Mouse (Mus musculus) erythroid progenitor cell, adult 5-6 weeks (primary cell): ENCODE data around the gene Gm38119. TPM values are rescaled to one million over a fixed set of nuclear protein-coding genes. Genes with fewer than 3 reads are reported as not detected.

Source experiments
- ATAC-seq: replicated peaks from 2 replicates; pipeline ENCODE4 v1.8.0; 2016; ENCODE audit warnings: moderate number of reproducible peaks, mild to moderate bottlenecking, moderate TSS enrichment, inconsistent platforms; ENCODE audit not compliant: poor library complexity, low FRiP score, severe bottlenecking
- total RNA-seq, 2 experiments: library from RNA; stranded (forward) in 1 of 2; stranded (reverse) in 1 of 2; fragments of 150-400 nt in 1 of 2; fragments of 186-747, 209-891 nt in 1 of 2; gene quantifications; 2 replicates each; pipeline versions ENCODE4 v1.2.3 to v1.2.4; 2015 to 2017; ENCODE audit warnings: low replicate concordance in 2 of 2

Gene Gm38119
- total RNA-seq (2015; ENCODE audit: low replicate concordance) (not detected in 2 replicates), total RNA-seq (2017; ENCODE audit: low replicate concordance) (not detected in 2 replicates)

GRCm38 (mm10) chr3:92738996-92739395, at the start of gene Gm38119:
Gm38119 (minus strand) TSS chr3:92739096.
- ATAC-seq: no peak

- ATAC-seq: no peak
These were observed 39.9 kb upstream of the Gm38119 start, which contains the start of gene Lce1i for GRCm38 (mm10) chr3:92778799-92779198. Lce1i (minus strand) TSS chr3:92778899.

GRCm38 (mm10) chr3:92771573-92771972, 32.7 kb upstream of the Gm38119 start:
- no peak for ATAC-seq

GRCm38 (mm10) chr3:92764965-92765364, 26.1 kb upstream of the Gm38119 start, which contains the start of gene Lce1h:
Lce1h (minus strand) TSS chr3:92765065.
- ATAC-seq: no peak

- no peak for ATAC-seq
These were observed 14.3 kb upstream of the Gm38119 start for GRCm38 (mm10) chr3:92753197-92753596.

GRCm38 (mm10) chr3:92752238-92752637, 13.3 kb upstream of the Gm38119 start, which contains the start of gene Lce1g:
Lce1g (minus strand) TSS chr3:92752338.
- no peak for ATAC-seq

GRCm38 (mm10) chr3:92722631-92723030, 16.3 kb downstream of the Gm38119 start:
- no peak for ATAC-seq

- no peak for ATAC-seq
These were observed 18.6 kb downstream of the Gm38119 start, which contains the start of gene Lce1f for GRCm38 (mm10) chr3:92720250-92720649. Lce1f (minus strand) TSS chr3:92720350.

GRCm38 (mm10) chr3:92715122-92715521, 23.8 kb downstream of the Gm38119 start:
- no peak for ATAC-seq

- ATAC-seq: no peak
These were observed 29.9 kb downstream of the Gm38119 start, which contains the start of gene Lce1e for GRCm38 (mm10) chr3:92708974-92709373. Lce1e (minus strand) TSS chr3:92709074.

- no peak for ATAC-seq
These were observed 44.3 kb downstream of the Gm38119 start for GRCm38 (mm10) chr3:92694613-92695012.

GRCm38 (mm10) chr3:92691688-92692087, 47.2 kb downstream of the Gm38119 start:
- no peak for ATAC-seq

GRCm38 (mm10) chr3:92689154-92689553, 49.7 kb downstream of the Gm38119 start:
- ATAC-seq: peak; percentile 88

Other genes starting within 250 kb of the Gm38119 start
- not detected in 2 replicates for gene Sprr4, start 238.6 kb downstream of the Gm38119 start, total RNA-seq (2015; ENCODE audit: low replicate concordance)
- not detected in 2 replicates for gene Sprr4, start 238.6 kb downstream of the Gm38119 start, total RNA-seq (2017; ENCODE audit: low replicate concordance)
- not detected in 2 replicates for gene 2310046K23Rik, start 204.6 kb downstream of the Gm38119 start, total RNA-seq (2015; ENCODE audit: low replicate concordance)
- gene 2310046K23Rik, start 204.6 kb downstream of the Gm38119 start, total RNA-seq (2017; ENCODE audit: low replicate concordance): not detected in 2 replicates
- not detected in 2 replicates for gene Ivl, start 165.4 kb downstream of the Gm38119 start, total RNA-seq (2015; ENCODE audit: low replicate concordance)
- 0.39 TPM in 1 of 2 replicates, not detected in the other for gene Ivl, start 165.4 kb downstream of the Gm38119 start, total RNA-seq (2017; ENCODE audit: low replicate concordance)
- not detected in 2 replicates for gene Smcp, start 150.1 kb downstream of the Gm38119 start, total RNA-seq (2015; ENCODE audit: low replicate concordance)
- gene Smcp, start 150.1 kb downstream of the Gm38119 start, total RNA-seq (2017; ENCODE audit: low replicate concordance): not detected in 2 replicates
- gene 2210017I01Rik, start 131.6 kb downstream of the Gm38119 start, total RNA-seq (2015; ENCODE audit: low replicate concordance): not detected in 2 replicates
- not detected in 2 replicates for gene 2210017I01Rik, start 131.6 kb downstream of the Gm38119 start, total RNA-seq (2017; ENCODE audit: low replicate concordance)
- gene Lce6a, start 117.4 kb downstream of the Gm38119 start, total RNA-seq (2015; ENCODE audit: low replicate concordance): not detected in 2 replicates
- gene Lce6a, start 117.4 kb downstream of the Gm38119 start, total RNA-seq (2017; ENCODE audit: low replicate concordance): not detected in 2 replicates
- gene Lce1a1, start 90.8 kb downstream of the Gm38119 start, total RNA-seq (2015; ENCODE audit: low replicate concordance): not detected in 2 replicates
- gene Lce1a1, start 90.8 kb downstream of the Gm38119 start, total RNA-seq (2017; ENCODE audit: low replicate concordance): not detected in 2 replicates
- not detected in 2 replicates for gene Lce1b, start 82.2 kb downstream of the Gm38119 start, total RNA-seq (2015; ENCODE audit: low replicate concordance)
- not detected in 2 replicates for gene Lce1b, start 82.2 kb downstream of the Gm38119 start, total RNA-seq (2017; ENCODE audit: low replicate concordance)
- not detected in 2 replicates for gene Lce1a2, start 68.8 kb downstream of the Gm38119 start, total RNA-seq (2015; ENCODE audit: low replicate concordance)
- gene Lce1a2, start 68.8 kb downstream of the Gm38119 start, total RNA-seq (2017; ENCODE audit: low replicate concordance): not detected in 2 replicates
- gene Lce1c, start 59.8 kb downstream of the Gm38119 start, total RNA-seq (2015; ENCODE audit: low replicate concordance): not detected in 2 replicates
- gene Lce1c, start 59.8 kb downstream of the Gm38119 start, total RNA-seq (2017; ENCODE audit: low replicate concordance): not detected in 2 replicates
- gene Lce1d, start 51.9 kb downstream of the Gm38119 start, total RNA-seq (2015; ENCODE audit: low replicate concordance): not detected in 2 replicates
- not detected in 2 replicates for gene Lce1d, start 51.9 kb downstream of the Gm38119 start, total RNA-seq (2017; ENCODE audit: low replicate concordance)
- not detected in 2 replicates for gene Lce1e, start 30.0 kb downstream of the Gm38119 start, total RNA-seq (2015; ENCODE audit: low replicate concordance)
- gene Lce1e, start 30.0 kb downstream of the Gm38119 start, total RNA-seq (2017; ENCODE audit: low replicate concordance): not detected in 2 replicates
- gene Lce1f, start 18.7 kb downstream of the Gm38119 start, total RNA-seq (2015; ENCODE audit: low replicate concordance): not detected in 2 replicates
- gene Lce1f, start 18.7 kb downstream of the Gm38119 start, total RNA-seq (2017; ENCODE audit: low replicate concordance): not detected in 2 replicates
- not detected in 2 replicates for gene Lce1g, start 13.2 kb upstream of the Gm38119 start, total RNA-seq (2015; ENCODE audit: low replicate concordance)
- not detected in 2 replicates for gene Lce1g, start 13.2 kb upstream of the Gm38119 start, total RNA-seq (2017; ENCODE audit: low replicate concordance)
- gene Lce1h, start 26.0 kb upstream of the Gm38119 start, total RNA-seq (2015; ENCODE audit: low replicate concordance): not detected in 2 replicates
- gene Lce1h, start 26.0 kb upstream of the Gm38119 start, total RNA-seq (2017; ENCODE audit: low replicate concordance): not detected in 2 replicates
- gene Lce1i, start 39.8 kb upstream of the Gm38119 start, total RNA-seq (2015; ENCODE audit: low replicate concordance): not detected in 2 replicates
- not detected in 2 replicates for gene Lce1i, start 39.8 kb upstream of the Gm38119 start, total RNA-seq (2017; ENCODE audit: low replicate concordance)
- gene Lce1j, start 51.4 kb upstream of the Gm38119 start, total RNA-seq (2015; ENCODE audit: low replicate concordance): not detected in 2 replicates
- not detected in 2 replicates for gene Lce1j, start 51.4 kb upstream of the Gm38119 start, total RNA-seq (2017; ENCODE audit: low replicate concordance)
- not detected in 2 replicates for gene Lce1k, start 68.8 kb upstream of the Gm38119 start, total RNA-seq (2015; ENCODE audit: low replicate concordance)
- gene Lce1k, start 68.8 kb upstream of the Gm38119 start, total RNA-seq (2017; ENCODE audit: low replicate concordance): not detected in 2 replicates
- not detected in 2 replicates for gene Kprp, start 88.2 kb upstream of the Gm38119 start, total RNA-seq (2015; ENCODE audit: low replicate concordance)
- gene Kprp, start 88.2 kb upstream of the Gm38119 start, total RNA-seq (2017; ENCODE audit: low replicate concordance): not detected in 2 replicates
- not detected in 2 replicates for gene Lce1l, start 112.2 kb upstream of the Gm38119 start, total RNA-seq (2015; ENCODE audit: low replicate concordance)
- not detected in 2 replicates for gene Lce1l, start 112.2 kb upstream of the Gm38119 start, total RNA-seq (2017; ENCODE audit: low replicate concordance)
- gene 2310050C09Rik, start 131.1 kb upstream of the Gm38119 start, total RNA-seq (2015; ENCODE audit: low replicate concordance): not detected in 2 replicates
- gene 2310050C09Rik, start 131.1 kb upstream of the Gm38119 start, total RNA-seq (2017; ENCODE audit: low replicate concordance): not detected in 2 replicates
- gene Lce3a, start 187.1 kb upstream of the Gm38119 start, total RNA-seq (2015; ENCODE audit: low replicate concordance): not detected in 2 replicates
- gene Lce3a, start 187.1 kb upstream of the Gm38119 start, total RNA-seq (2017; ENCODE audit: low replicate concordance): not detected in 2 replicates
- not detected in 2 replicates for gene Lce3b, start 193.9 kb upstream of the Gm38119 start, total RNA-seq (2015; ENCODE audit: low replicate concordance)
- not detected in 2 replicates for gene Lce3b, start 193.9 kb upstream of the Gm38119 start, total RNA-seq (2017; ENCODE audit: low replicate concordance)
- not detected in 2 replicates for gene Lce3c, start 205.4 kb upstream of the Gm38119 start, total RNA-seq (2015; ENCODE audit: low replicate concordance)
- not detected in 2 replicates for gene Lce3c, start 205.4 kb upstream of the Gm38119 start, total RNA-seq (2017; ENCODE audit: low replicate concordance)
- not detected in 2 replicates for gene Lce3d, start 218.3 kb upstream of the Gm38119 start, total RNA-seq (2015; ENCODE audit: low replicate concordance)
- not detected in 2 replicates for gene Lce3d, start 218.3 kb upstream of the Gm38119 start, total RNA-seq (2017; ENCODE audit: low replicate concordance)
- gene Lce3e, start 228.0 kb upstream of the Gm38119 start, total RNA-seq (2015; ENCODE audit: low replicate concordance): not detected in 2 replicates
- not detected in 2 replicates for gene Lce3e, start 228.0 kb upstream of the Gm38119 start, total RNA-seq (2017; ENCODE audit: low replicate concordance)